Mouse (Mus musculus) left cerebral cortex, adult 18-20 months (tissue): ENCODE results near the gene Ier5. TPM values are rescaled to one million over a fixed set of nuclear protein-coding genes. Genes with fewer than 3 reads are reported as not detected.

ENCODE experiments used
- DNase-seq, 2 experiments: peaks; one replicate each; pipeline ENCODE4 v3.0.0; 2021 to 2022; ENCODE audit warnings: low spot score in 2 of 2, mixed read lengths in 1 of 2
- long read RNA-seq, 2 experiments: library from polyadenylated mRNA; stranded (forward); transcript quantifications; one replicate each; pipeline ENCODE4 v2.0.0; 2021
- total RNA-seq, 2 experiments: library from RNA; stranded (reverse); gene quantifications; 2 replicates each; pipeline ENCODE4 v1.2.3; 2021

Ier5 gene
- 10 to 100 TPM; 76.3 to 83.2 TPM for total RNA-seq
- long read RNA-seq, experiment 1, transcript Ier5-201 (1 exons, 3,276 nt): major isoform, 234 of 234 reads
- long read RNA-seq, experiment 1, partial matches to known transcripts: 0 of 234 reads
- long read RNA-seq, experiment 1, other reads (novel, unspliced or antisense): 0 of 234 reads
- long read RNA-seq, experiment 2, transcript Ier5-201 (1 exons, 3,276 nt): major isoform, 177 of 177 reads
- long read RNA-seq, experiment 2, partial matches to known transcripts: 0 of 177 reads
- long read RNA-seq, experiment 2, other reads (novel, unspliced or antisense): 0 of 177 reads

DNA sequence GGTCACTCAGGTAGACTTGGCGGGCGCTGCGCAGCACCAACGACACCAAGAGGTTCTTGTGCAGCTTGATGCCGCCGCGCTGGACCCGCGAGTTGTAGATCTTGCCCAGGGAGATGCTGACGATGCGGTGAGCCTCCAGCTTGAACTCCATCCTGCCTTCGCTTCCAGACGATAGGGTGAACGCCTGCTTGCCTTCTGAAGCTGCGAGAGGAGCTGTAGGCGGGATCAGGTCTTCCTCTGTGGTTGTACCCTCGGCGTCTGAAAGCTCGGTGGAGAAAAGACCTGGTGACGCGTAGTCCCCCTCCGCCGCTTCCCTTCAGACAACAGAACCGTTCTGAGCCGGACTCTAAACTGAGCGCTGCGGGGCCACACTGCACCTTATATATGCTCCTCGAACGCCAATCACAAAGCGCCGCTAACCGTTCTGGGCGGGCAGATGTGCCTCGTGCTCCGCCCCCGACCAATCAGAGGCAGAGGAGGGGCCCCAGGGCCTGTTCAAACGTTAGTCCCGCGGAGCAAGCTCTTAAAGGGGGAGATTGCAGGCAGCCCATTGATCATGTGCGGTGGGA, at the start of gene Ier5:
Gene Ier5 (minus strand): TSS at position 357 of the 569 bp plus-strand sequence.
- DNase-seq: peak; percentile 97

DNA sequence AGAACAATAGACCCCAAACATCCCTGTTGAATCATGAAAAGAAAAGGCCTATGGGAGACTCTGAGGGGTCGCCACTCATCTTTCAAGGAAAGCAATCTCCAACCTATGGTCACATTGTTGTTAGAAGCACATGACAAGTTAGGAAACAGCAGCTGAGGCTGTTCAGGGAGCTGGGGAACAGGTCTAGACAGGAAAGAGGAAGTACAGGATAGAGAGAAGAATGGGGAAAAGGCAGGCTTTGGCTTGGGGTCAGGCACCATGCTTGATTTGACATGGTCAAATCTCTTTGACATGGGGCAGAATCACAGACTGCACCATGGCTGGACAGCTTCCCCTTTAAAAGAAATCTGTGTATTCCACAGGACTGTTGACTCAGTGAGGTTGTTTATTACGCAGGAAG, 47.8 kb upstream of the Ier5 start:
- no peak for DNase-seq

DNA sequence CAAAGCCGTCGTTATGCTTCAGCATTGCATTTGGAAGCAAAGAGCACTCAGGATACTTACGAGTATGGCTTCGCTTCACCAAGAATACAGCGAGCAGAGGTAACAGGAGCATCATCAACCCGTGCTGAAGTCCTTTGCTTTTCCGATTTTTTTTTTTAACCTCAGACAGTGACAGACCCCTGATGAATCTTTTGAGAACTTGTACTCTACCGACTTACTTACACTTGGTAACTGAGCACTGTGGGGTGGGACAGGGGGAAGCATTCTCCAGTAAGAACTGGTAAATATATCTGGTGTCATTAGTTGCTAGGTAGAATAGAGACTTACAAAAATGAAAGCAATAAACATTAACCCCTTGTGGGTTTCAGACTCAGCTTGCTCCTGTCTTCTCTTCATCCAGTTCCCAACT, 47.1 kb upstream of the Ier5 start, which contains the start of gene Mr1:
Gene Mr1 (minus strand): TSS at position 243 of the 409 bp plus-strand sequence.
- no peak for DNase-seq

DNA sequence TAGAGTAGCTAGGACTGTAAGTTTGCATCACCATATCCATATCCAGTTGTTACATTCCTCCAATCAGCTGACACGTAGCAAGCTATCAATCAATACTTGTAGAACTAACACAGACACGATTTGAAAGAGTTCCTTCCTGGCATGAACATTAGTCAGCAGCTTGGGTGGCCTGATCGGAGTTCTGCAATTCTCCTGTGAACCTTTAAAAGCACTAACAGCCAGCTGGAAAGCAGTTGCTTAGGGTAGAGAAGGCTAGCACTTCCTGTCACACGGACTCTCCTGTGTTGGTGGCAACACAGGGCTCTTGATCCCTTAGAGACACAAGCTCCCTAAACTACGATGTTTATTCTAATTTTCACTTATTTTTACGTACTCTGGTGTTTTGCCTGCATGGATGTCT, 46.2 kb upstream of the Ier5 start:
- DNase-seq: no peak

DNA sequence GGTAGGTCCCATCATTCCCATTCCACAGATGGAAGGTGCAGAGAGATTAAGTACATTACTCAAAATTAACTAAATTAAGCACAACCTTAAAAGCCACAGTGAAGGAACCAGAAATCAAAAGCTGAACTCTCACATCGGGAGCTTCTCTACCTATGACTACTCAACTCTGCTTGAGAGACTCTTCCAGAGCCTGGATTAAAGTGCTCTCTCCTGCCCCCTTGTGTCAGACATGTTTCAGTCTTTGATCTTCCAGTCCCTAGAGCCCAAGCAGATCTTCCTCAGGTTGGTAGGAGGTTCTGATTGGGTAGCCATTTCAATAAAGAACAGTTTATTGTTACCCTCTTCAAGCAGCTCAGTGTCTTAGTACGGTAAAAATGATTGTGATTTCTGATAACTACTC, 40.6 kb upstream of the Ier5 start:
- peak; percentile 72 to 83 for DNase-seq

DNA sequence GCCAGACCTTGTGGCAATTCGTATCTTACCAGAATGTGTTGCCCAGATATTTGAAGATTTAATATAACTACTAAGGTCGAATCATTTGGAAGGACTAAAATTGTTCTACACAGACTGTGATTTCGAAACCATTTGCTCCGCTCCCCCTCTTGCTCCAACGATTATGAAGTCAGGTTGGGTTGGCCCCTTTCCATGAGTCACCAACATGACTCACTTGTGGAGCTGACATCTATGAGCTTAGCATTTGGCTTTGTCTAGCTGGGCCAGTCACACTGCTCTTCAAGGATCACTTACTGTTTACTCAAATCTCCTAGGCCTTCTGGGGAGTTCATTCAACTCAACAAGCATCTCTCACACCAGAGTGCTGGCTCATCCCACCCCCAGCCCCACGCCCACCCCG, 39.4 kb upstream of the Ier5 start:
- DNase-seq: no peak

DNA sequence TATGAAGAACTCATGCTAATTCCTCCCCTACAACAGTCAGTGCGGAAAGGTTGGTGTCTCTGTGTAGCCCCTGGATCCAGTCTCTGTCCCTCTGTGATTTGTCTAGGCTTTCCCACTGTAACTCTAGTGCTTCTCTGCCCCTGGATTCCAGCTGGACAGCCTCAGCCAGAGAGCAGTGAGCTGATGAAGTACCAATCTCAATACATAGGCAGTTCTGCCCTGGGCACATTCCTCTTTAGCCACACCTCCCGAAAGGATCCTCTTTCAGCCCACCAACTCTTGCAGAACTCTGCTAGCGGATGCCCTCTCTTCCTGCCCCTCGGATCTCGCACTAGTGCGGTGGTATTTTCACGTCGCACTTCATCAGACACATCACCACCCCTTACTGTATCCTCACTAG, 35.4 kb upstream of the Ier5 start:
- no peak for DNase-seq

GRCm38 (mm10) chr1:155127429-155127934, 28.0 kb upstream of the Ier5 start:
- no peak for DNase-seq

DNA sequence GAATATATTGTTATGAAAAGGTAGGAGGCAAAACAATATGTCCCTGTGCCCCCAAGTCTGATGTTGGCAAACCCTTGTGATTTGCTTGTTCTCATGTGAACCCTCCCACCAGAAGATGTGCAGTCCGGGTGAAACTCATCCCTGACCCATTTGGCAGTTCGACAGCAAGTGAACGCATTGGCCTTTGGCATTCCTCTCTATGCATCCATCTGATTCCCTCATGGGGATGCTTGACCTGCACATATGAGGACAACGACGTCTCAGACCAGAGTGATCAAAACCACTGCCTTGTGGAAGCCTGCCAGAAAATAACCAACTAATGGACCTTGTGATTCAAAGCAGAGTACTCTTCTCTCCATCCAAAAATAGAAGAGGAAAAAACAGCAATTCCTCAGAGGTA, 27.3 kb upstream of the Ier5 start:
- DNase-seq: no peak

- no peak for DNase-seq
Observed at GRCm38 (mm10) chr1:155124397-155124796, 25.0 kb upstream of the Ier5 start.

DNA sequence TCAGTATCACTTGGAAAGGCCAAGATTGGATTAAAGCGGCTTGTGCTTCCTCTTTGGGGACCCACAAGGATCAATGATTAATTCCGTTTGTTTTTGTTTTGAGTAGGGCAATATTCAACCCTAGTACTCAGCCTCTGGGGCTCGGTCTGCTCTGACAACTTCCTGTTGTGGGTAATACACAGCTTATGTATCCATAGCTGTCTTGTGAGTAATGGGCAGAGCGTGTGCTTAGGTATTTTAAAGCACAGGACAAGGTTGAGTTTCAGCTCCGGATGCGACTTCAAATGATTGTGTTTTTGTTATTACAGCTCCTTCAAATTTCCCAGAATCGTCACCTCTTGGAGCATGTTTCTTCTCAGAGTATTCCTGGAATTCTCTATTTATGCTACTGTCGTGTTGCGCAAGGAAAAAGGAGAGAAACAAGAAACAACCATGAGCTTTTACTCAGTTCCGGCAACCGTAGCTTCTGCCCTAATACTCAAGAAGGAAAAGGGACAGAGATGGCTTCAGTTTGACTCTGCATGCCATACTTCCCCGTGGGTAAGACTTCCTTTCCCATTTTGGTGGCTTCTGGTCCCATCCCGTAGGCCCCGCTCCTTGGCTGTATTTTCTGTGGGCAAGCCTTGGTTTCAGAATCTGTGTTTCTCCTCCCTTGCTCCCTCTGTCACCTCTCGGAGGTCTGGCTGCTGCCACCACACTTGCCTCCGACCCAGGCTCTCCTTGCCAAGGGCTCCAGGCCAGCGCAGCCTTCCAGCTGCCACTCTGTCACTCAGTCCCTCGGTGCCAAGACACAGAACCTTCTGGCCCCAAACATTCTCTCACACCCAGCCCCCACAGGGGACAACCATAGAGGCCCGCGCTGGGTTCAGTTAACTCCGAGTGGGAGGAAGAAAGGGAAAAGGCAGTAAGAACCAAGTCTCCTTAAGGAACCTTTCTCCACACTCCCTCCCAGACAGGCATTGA, 22.8 kb upstream of the Ier5 start:
- DNase-seq: peak; percentile 33 to 39

DNA sequence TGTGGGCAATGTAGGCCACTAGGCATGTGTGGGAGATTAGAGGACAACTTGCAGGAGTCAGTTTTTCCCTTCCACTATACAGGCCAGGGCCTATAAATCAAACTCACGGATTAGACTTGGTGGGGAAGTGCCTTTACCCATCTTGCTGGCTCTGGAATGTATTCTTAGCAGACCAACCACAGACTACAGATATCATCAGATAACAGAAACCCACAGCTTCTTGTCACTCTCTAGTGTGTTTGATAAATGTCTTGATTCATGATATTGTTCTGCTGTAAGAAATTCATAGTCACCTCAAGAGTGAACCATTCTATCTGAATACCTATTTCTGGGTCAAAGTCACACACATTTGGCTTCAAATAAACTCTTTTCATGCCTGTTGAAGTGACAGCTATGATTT, 20.3 kb upstream of the Ier5 start:
- no peak for DNase-seq

GRCm38 (mm10) chr1:155113946-155114345, 14.5 kb upstream of the Ier5 start:
- no peak for DNase-seq

- DNase-seq: no peak
Observed at GRCm38 (mm10) chr1:155112875-155113274, 13.4 kb upstream of the Ier5 start.

DNA sequence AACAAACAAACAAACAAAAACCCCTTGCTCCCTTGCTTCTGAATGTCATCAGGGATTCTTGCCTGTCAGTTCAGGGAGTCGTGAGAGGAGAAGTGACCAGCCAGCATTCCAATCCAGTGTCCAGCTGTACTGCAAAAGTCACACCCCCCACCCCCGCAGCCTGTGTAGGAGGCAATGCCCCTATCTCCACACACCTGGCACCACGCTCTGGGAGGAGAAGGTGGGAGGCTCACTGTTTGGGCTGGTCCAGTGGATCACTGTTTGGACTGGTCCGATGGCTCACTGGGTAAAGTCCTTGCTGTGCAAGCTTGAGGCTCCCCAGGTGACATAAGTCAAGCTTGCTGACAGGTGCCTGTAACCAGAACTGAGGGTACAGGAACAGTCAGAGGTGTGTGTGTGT, 12.7 kb upstream of the Ier5 start:
- no peak for DNase-seq

GRCm38 (mm10) chr1:155111491-155111890, 12.1 kb upstream of the Ier5 start:
- no peak for DNase-seq

DNA sequence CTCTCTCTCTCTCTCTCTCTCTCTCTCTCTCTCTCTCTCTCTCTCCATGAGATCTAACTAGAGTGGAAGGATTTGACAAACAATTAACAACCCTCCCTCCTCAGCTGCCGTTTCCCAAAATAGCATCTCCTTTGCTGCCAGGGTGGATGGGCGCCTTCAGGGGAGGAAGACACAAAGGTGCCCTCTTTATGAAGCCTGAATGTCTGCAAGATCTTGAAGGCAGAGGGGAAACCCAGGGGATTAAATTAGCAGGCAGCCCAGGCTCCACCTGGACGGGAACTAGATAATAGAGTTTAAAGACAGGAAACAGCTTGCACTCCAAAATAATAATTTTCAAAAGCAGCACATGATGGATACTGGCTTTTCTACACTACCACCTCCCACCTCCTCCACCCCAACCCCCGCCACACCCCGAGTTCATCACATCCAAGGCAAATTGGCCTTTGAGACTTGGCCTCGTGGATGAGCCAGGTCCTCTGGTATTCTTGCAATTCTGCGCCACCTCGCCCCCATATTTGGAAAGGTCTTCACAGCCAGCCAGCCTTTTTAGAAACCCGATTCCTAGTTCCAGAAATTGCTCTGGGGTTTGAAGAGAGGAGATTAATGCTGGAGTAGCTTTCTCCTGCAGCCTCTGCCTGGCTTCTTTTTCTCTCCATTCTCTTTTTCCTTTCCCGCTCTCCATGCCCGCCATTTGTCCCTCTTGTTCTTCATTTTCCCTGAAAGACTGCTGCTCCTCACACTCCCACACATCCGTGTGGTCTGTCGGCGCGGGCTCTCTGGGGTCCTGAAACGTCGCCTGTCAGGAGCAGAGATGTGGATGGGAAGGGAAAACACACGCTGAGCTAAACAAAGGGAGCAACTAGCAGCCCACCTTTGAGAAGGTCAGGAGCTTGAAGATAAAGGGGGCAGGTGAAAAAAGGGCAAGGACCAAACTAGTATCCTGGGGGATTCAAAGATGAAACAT, 10.2 kb upstream of the Ier5 start:
- no peak for DNase-seq

GRCm38 (mm10) chr1:155108412-155108811, 9.0 kb upstream of the Ier5 start:
- DNase-seq: no peak

DNA sequence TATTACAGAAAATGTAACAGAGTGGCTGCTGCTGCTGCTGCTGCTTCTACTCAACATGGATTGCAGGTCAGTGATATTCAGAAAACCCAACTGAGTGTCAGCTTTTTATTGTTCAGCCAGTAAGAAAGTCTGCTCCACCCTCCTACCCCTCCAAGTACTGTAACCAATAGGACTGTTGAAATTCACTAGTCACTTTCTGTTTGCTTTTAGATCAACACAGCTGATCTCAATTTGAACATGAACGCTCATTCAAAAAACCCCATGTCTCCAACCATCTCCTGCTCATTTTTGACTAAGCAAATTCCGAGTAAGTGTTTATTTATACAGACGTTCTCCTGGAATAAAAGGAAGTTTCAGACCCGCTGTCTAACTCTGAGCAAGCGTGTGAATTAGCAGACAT, 8.4 kb upstream of the Ier5 start:
- DNase-seq: no peak

DNA sequence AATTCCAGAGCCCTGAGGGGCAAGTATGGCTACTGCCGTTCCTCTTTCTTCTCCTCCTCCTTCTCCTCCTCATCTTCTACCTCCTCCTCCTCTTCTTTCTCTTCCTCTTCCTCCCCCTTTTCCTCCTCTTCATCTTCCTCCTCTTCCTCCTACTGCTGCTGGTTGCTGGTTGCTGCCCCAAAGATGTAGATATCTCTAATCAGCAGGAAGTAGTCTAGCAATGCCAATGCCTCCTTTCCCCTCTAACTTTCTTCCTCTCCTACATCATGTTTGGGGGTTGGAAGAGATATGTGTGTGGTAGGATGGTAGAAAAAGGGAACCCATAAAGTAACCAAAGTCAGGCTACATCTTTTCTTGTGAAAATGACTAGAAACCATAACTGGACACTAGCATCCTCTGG, 6.9 kb upstream of the Ier5 start:
- no peak for DNase-seq

- DNase-seq: no peak
Observed at GRCm38 (mm10) chr1:155103991-155104390, 4.6 kb upstream of the Ier5 start.
